Mouse (Mus musculus) fibroblast of lung, adult 2 months (primary cell): ENCODE data around the gene Tbkbp1.
"Not testable (repeated sequence)": the region's sequence is repeated elsewhere in the genome, so short reads cannot be mapped to it uniquely, and the experiment has no call there.

ENCODE experiments used
- DNase-seq: peaks from one replicate; pipeline ENCODE4 v3.0.0-alpha.2; 2011; ENCODE audit warnings: low read depth

Tbkbp1 gene

GRCm38 (mm10) chr11:97151343-97151801 lies at the start of gene Tbkbp1:
Tbkbp1 (minus strand) TSS chr11:97151495.
- no peak for DNase-seq

- no peak for DNase-seq
Measured at GRCm38 (mm10) chr11:97199519-97199918, 48.2 kb upstream of the Tbkbp1 start.

GRCm38 (mm10) chr11:97198601-97199000 lies 47.3 kb upstream of the Tbkbp1 start:
- DNase-seq = no peak

- no peak for DNase-seq
Measured at GRCm38 (mm10) chr11:97197021-97197420, 45.7 kb upstream of the Tbkbp1 start.

GRCm38 (mm10) chr11:97196541-97196940 lies 45.2 kb upstream of the Tbkbp1 start:
- no peak for DNase-seq

GRCm38 (mm10) chr11:97192621-97192951 lies 41.3 kb upstream of the Tbkbp1 start:
- no peak for DNase-seq

GRCm38 (mm10) chr11:97191915-97192620 lies 40.8 kb upstream of the Tbkbp1 start:
- DNase-seq = no peak

- DNase-seq = no peak
Measured at GRCm38 (mm10) chr11:97190992-97191391, 39.7 kb upstream of the Tbkbp1 start.

- DNase-seq = not testable (repeated sequence)
Measured at GRCm38 (mm10) chr11:97189645-97190044, 38.4 kb upstream of the Tbkbp1 start.

GRCm38 (mm10) chr11:97189231-97189630 lies 37.9 kb upstream of the Tbkbp1 start:
- DNase-seq = no peak

GRCm38 (mm10) chr11:97188643-97188955 lies 37.3 kb upstream of the Tbkbp1 start:
- no peak for DNase-seq

- DNase-seq = peak; percentile 98
Measured at GRCm38 (mm10) chr11:97187764-97188642, 36.7 kb upstream of the Tbkbp1 start, which contains the start of gene Kpnb1. Kpnb1 (minus strand) TSS chr11:97187881.

GRCm38 (mm10) chr11:97186947-97187763 lies 35.9 kb upstream of the Tbkbp1 start:
- DNase-seq = peak; percentile 88

- no peak for DNase-seq
Measured at GRCm38 (mm10) chr11:97185704-97186614, 34.7 kb upstream of the Tbkbp1 start.

GRCm38 (mm10) chr11:97184875-97185274 lies 33.6 kb upstream of the Tbkbp1 start:
- no peak for DNase-seq

GRCm38 (mm10) chr11:97182446-97182845 lies 31.2 kb upstream of the Tbkbp1 start:
- no peak for DNase-seq

- DNase-seq = no peak
Measured at GRCm38 (mm10) chr11:97181061-97181460, 29.8 kb upstream of the Tbkbp1 start.

- DNase-seq = no peak
Measured at GRCm38 (mm10) chr11:97178198-97178597, 26.9 kb upstream of the Tbkbp1 start.

GRCm38 (mm10) chr11:97176851-97177250 lies 25.6 kb upstream of the Tbkbp1 start:
- no peak for DNase-seq

GRCm38 (mm10) chr11:97175499-97175898 lies 24.2 kb upstream of the Tbkbp1 start:
- no peak for DNase-seq

GRCm38 (mm10) chr11:97160341-97160740 lies 9.0 kb upstream of the Tbkbp1 start:
- DNase-seq = no peak
